Mouse (Mus musculus): ENCODE data around the gene 4930452B06Rik. TPM values are rescaled to one million over a fixed set of nuclear protein-coding genes. Genes with fewer than 3 reads are reported as not detected.

Gene 4930452B06Rik
- polyA plus RNA-seq, 1 experiment from 2014 or later: 19.2 TPM

DNA sequence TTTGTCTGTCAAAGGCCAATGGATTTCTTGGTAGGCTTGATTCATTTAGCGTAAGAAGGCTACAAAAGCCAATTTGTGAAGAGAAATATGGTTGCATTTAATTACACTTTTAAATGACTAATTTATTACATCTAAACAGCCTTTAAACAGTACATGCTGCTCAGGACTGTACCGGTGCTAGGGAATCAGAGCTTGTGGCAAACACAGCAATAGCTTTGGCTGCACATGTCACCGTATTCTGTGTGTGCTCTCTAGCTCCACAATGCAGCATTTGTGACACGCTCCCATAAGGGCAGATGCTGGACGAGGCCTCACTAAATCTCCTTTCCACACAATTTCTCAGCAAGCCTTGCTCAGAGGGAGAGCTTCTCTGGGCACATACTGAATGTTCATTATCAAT lies 187.9 kb downstream of the 4930452B06Rik start:
- H3K4me1 ChIP-seq (replicated peaks): no peaks in the 10 kb centered on the region
- no peak overlapping the region for H3K27ac ChIP-seq
- ATAC-seq (replicated peaks; ENCODE audit: insufficient number of reproducible peaks, insufficient read depth, low FRiP score, low read depth): no peak
- WGBS: 83% methylated on average over 5 of the region's 5 CpGs
- H3K4me2 ChIP-seq: no peak overlapping the region
- no peaks in the 10 kb centered on the region for H3K9me3 ChIP-seq (replicated peaks)
- H3K27me3 ChIP-seq: no peaks in the 10 kb centered on the region
- H3K36me3 ChIP-seq: no peaks in the 10 kb centered on the region
- H3K4me3 ChIP-seq: no peak overlapping the region
- no peak overlapping the region for H3K9ac ChIP-seq

GRCm38 (mm10) chr14:8477348-8477747 lies 188.7 kb downstream of the 4930452B06Rik start:
- 74% methylated on average over 8 of the region's 8 CpGs for WGBS
- H3K4me2 ChIP-seq: no peak overlapping the region
- no peak overlapping the region for H3K9ac ChIP-seq
- H3K27ac ChIP-seq: no peak overlapping the region
- H3K4me1 ChIP-seq (replicated peaks): no peaks in the 10 kb centered on the region
- H3K27me3 ChIP-seq: no peaks in the 10 kb centered on the region
- no peak for ATAC-seq (replicated peaks; ENCODE audit: insufficient number of reproducible peaks, insufficient read depth, low FRiP score, low read depth)
- no peak overlapping the region for H3K4me3 ChIP-seq
- H3K9me3 ChIP-seq (replicated peaks): no peaks in the 10 kb centered on the region
- H3K36me3 ChIP-seq: no peaks in the 10 kb centered on the region

DNA sequence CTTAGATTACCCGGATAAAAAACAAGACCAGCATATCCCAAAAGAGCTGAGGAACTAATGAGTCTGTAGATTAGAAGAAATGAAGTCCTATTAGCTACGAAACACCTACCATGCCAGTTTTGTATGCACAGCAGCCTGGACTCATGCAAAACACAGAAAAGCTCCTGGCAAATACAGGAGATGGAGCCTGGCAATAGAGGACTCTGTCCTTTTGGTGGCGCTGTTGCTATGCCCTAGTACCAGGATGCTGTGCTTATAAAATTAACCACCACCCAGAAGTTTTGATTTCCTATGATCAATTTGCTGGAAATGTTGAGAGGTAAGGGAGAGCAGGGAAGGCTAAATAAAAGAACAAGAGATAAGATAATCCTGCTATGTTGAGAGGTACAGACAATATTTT lies 189.4 kb downstream of the 4930452B06Rik start:
- ATAC-seq (replicated peaks; ENCODE audit: insufficient number of reproducible peaks, insufficient read depth, low FRiP score, low read depth): no peak

DNA sequence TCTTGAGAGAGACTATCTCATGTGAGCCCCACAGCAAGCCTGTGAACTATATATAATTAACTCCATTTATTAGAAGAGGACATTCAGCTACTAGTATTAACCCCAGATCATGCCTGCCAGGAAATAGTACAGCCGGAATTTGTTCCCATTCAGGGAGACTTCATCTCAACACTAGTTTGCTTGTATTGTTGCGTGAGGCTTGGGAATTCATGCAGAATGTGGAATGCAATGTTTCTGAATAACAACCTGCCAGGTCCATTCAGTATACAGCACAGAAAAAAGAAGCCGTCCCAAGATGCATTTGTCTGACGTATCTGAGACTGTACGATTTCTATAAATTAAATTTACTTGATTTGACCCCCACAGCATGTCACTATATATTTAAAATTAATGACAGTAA lies 190.2 kb downstream of the 4930452B06Rik start:
- Histone ChIP-seq H3K27me3 (no peaks in the 10 kb centered on the region), H3K9ac (no peak overlapping the region), H3K4me3 (no peak overlapping the region), H3K4me1 (replicated peaks) (no peaks in the 10 kb centered on the region), H3K36me3 (no peaks in the 10 kb centered on the region), H3K9me3 (replicated peaks) (no peaks in the 10 kb centered on the region), H3K4me2 (no peak overlapping the region), H3K27ac (no peak overlapping the region)
- WGBS: 86% methylated on average over 5 of the region's 5 CpGs
- no peak for ATAC-seq (replicated peaks; ENCODE audit: insufficient number of reproducible peaks, insufficient read depth, low FRiP score, low read depth)

More for the DNA sequence above, 189.4 kb downstream of the 4930452B06Rik start:
- Histone ChIP-seq H3K4me1 (replicated peaks) (no peaks in the 10 kb centered on the region), H3K9me3 (replicated peaks) (no peaks in the 10 kb centered on the region), H3K9ac (no peak overlapping the region), H3K4me3 (no peak overlapping the region), H3K27me3 (no peaks in the 10 kb centered on the region), H3K36me3 (no peaks in the 10 kb centered on the region), H3K4me2 (no peak overlapping the region), H3K27ac (no peak overlapping the region)
- WGBS: 68% methylated on average over 3 of the region's 3 CpGs

- Histone ChIP-seq H3K9me3 (replicated peaks) (no peaks in the 10 kb centered on the region), H3K4me2 (no peak overlapping the region), H3K4me1 (replicated peaks) (peaks cover 5% of the 10 kb centered on the region; the same call in 1 of the 2 replicates), H3K4me3 (no peak overlapping the region), H3K27me3 (no peaks in the 10 kb centered on the region), H3K36me3 (no peaks in the 10 kb centered on the region), H3K27ac (no peak overlapping the region), H3K9ac (no peak overlapping the region)
- 76% methylated on average over 2 of the region's 2 CpGs for WGBS
- ATAC-seq (replicated peaks; ENCODE audit: insufficient number of reproducible peaks, insufficient read depth, low FRiP score, low read depth): no peak
Measured at GRCm38 (mm10) chr14:8472884-8473283, 193.2 kb downstream of the 4930452B06Rik start.

DNA sequence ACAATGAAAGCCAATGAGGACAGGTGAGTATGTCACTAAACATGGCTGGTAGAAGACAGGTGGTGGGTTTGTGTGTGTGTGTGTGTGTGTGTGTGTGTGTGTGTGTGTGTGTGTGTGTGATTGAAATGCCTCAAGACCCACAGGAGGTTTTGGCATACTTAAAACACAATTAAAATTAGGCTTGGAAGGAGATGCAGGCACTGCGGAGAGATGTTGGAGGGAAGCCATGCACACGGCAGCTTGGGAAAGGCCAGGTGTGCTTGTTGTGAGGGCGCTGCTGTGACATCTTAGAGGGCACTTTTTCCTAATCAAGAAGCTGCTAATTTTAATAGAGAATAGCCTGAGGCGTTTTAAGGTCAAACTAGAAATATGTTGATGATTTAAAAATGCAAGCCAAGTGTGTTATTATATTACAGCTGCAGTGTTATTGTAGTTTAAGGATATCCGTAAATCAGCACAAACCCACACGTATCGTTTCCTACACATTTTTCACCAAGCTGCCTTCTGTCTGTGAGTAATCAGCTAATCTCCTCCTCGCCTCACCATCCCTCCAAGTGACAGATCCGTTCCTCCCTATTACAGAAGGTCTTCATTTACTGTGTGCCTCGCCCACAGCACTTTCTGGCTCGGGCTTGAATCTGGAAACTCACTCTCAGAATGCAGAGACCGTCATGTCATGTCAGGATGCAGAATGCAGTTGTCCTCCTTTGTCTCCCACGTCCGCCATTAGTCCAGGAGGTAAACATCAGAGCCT lies 201.5 kb downstream of the 4930452B06Rik start:
- H3K27me3 ChIP-seq: no peaks in the 10 kb centered on the region
- H3K9me3 ChIP-seq (replicated peaks): no peaks in the 10 kb centered on the region
- WGBS: 69% methylated on average over 14 of the region's 14 CpGs
- H3K36me3 ChIP-seq: no peaks in the 10 kb centered on the region
- no peak overlapping the region for H3K27ac ChIP-seq
- H3K9ac ChIP-seq: no peak overlapping the region
- no peak overlapping the region for H3K4me2 ChIP-seq
- no peak for ATAC-seq (replicated peaks; ENCODE audit: insufficient number of reproducible peaks, insufficient read depth, low FRiP score, low read depth)
- no peak overlapping the region for H3K4me3 ChIP-seq
- peaks cover 5% of the 10 kb centered on the region; the same call in 1 of the 2 replicates for H3K4me1 ChIP-seq (replicated peaks)

GRCm38 (mm10) chr14:8462973-8463372 lies 203.1 kb downstream of the 4930452B06Rik start:
- no peak overlapping the region for H3K9ac ChIP-seq
- ATAC-seq (replicated peaks; ENCODE audit: insufficient number of reproducible peaks, insufficient read depth, low FRiP score, low read depth): no peak

DNA sequence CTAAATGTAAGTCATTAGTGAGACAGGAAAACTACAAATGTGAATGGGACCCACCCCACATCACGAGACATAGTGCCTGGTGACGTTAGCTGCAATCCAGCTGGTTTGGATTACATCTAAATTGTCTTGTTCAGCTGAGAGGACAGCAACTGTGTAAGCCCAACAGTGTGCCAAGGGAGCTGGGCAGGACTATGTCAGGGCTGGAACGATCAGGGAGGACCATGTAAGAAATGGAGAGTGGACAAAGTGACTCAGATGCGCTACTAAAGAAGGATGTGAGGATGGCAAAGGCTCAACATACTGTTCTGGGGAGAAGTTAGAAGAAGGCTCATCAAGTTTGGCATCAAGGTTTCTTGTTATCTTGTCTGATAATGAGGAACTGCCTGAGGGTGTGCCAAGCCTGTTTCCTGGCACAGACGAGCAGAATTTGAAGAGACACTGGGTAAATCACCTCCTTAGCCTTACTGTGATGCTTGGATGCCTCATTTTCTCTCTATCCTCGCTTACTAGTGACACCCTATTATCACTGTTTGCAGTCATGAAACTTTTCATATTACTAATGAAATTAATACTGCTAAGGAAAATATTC lies 203.6 kb downstream of the 4930452B06Rik start:
- no peak for ATAC-seq (replicated peaks; ENCODE audit: insufficient number of reproducible peaks, insufficient read depth, low FRiP score, low read depth)
- H3K9ac ChIP-seq: no peak overlapping the region
- H3K4me2 ChIP-seq: no peak overlapping the region
- H3K4me1 ChIP-seq (replicated peaks): no peaks in the 10 kb centered on the region
- H3K27me3 ChIP-seq: no peaks in the 10 kb centered on the region
- WGBS: 64% methylated on average over 6 of the region's 6 CpGs
- no peaks in the 10 kb centered on the region for H3K9me3 ChIP-seq (replicated peaks)
- H3K36me3 ChIP-seq: no peaks in the 10 kb centered on the region
- H3K27ac ChIP-seq: no peak overlapping the region
- no peak overlapping the region for H3K4me3 ChIP-seq

More at GRCm38 (mm10) chr14:8462973-8463372, 203.1 kb downstream of the 4930452B06Rik start:
- Histone ChIP-seq H3K4me3 (no peak overlapping the region), H3K36me3 (no peaks in the 10 kb centered on the region), H3K9me3 (replicated peaks) (no peaks in the 10 kb centered on the region), H3K27me3 (no peaks in the 10 kb centered on the region), H3K4me1 (replicated peaks) (no peaks in the 10 kb centered on the region), H3K27ac (no peak overlapping the region), H3K4me2 (no peak overlapping the region)
- WGBS: 46% methylated on average over 4 of the region's 4 CpGs

- no peak overlapping the region for H3K4me3 ChIP-seq
- WGBS: 43% methylated on average over 19 of the region's 19 CpGs
- H3K9ac ChIP-seq: no peak overlapping the region
- no peaks in the 10 kb centered on the region for H3K4me1 ChIP-seq (replicated peaks)
- H3K36me3 ChIP-seq: no peaks in the 10 kb centered on the region
- no peak overlapping the region for H3K4me2 ChIP-seq
- H3K27ac ChIP-seq: no peak overlapping the region
- no peak for ATAC-seq (replicated peaks; ENCODE audit: insufficient number of reproducible peaks, insufficient read depth, low FRiP score, low read depth)
- no peaks in the 10 kb centered on the region for H3K9me3 ChIP-seq (replicated peaks)
- H3K27me3 ChIP-seq: no peaks in the 10 kb centered on the region
Measured at GRCm38 (mm10) chr14:8460226-8461129, 205.6 kb downstream of the 4930452B06Rik start.

GRCm38 (mm10) chr14:8459759-8460158 lies 206.3 kb downstream of the 4930452B06Rik start:
- no peak overlapping the region for H3K4me3 ChIP-seq
- no peak overlapping the region for H3K9ac ChIP-seq
- ATAC-seq (replicated peaks; ENCODE audit: insufficient number of reproducible peaks, insufficient read depth, low FRiP score, low read depth): no peak
- no peaks in the 10 kb centered on the region for H3K36me3 ChIP-seq
- no peaks in the 10 kb centered on the region for H3K27me3 ChIP-seq
- WGBS: 63% methylated on average over 4 of the region's 4 CpGs
- no peaks in the 10 kb centered on the region for H3K9me3 ChIP-seq (replicated peaks)
- no peak overlapping the region for H3K27ac ChIP-seq
- no peaks in the 10 kb centered on the region for H3K4me1 ChIP-seq (replicated peaks)
- no peak overlapping the region for H3K4me2 ChIP-seq

DNA sequence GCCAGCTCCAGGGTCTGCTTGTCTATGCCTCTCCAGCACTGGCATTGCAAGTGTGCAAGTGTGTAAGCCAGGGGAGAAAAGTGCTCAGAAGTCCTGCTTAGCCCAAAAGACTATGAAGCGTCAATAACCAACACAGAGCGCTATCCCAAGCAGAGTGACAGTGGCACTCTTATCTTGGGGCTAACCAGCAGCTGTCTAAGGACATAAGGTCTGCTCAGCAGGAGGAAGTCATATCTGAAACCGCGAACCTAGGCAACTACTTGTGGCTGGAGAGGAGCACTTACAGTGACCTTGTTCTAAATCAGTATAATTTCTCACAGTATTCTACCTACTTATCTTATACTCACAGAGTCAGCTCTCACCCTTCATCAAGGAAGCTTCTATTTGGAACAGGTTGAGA lies 214.9 kb downstream of the 4930452B06Rik start:
- no peaks in the 10 kb centered on the region for H3K4me1 ChIP-seq (replicated peaks)
- no peaks in the 10 kb centered on the region for H3K36me3 ChIP-seq
- H3K4me2 ChIP-seq: no peak overlapping the region
- H3K27me3 ChIP-seq: no peaks in the 10 kb centered on the region
- no peaks in the 10 kb centered on the region for H3K9me3 ChIP-seq (replicated peaks)
- 37% methylated on average over 4 of the region's 4 CpGs for WGBS
- no peak overlapping the region for H3K9ac ChIP-seq
- no peak overlapping the region for H3K4me3 ChIP-seq
- no peak for ATAC-seq (replicated peaks; ENCODE audit: insufficient number of reproducible peaks, insufficient read depth, low FRiP score, low read depth)
- H3K27ac ChIP-seq: no peak overlapping the region

All from heart, embryonic 15.5 days (tissue).